Comparison of ENCODE assay signal across 10 mouse cellular contexts in genomic region chr8:10534619-10535286, GRCm38 (mm10).
DNase-seq lines count a peak whose midpoint lies in the region; ATAC-seq and TF ChIP-seq lines count a peak whose summit lies in the region.
"Had no signal": no experiment of that assay in that cellular context is flagged by ENCODE, and none has a peak within 500 bp of the region (broad histone marks: within the 10 kb centered on the region; RNA-seq: fewer than 3 reads in every experiment).

No protein-coding gene starts in this region.

- no peak overlapping the region for H3K9ac ChIP-seq in midbrain, postnatal 0 days (replicated peaks; ENCODE audit: low read length, poor library complexity, severe bottlenecking)
- H3K9ac ChIP-seq: intestine, embryonic 15.5 days had no signal

- no peak overlapping the region for H3K4me2 ChIP-seq in midbrain, postnatal 0 days (ENCODE audit: low read depth, low read length, poor library complexity, severe bottlenecking)
- H3K4me2 ChIP-seq: intestine, embryonic 15.5 days had no signal

- TF ChIP-seq CTCF in midbrain, postnatal 0 days (IDR thresholded peaks at IDR 0.05), result no peak

- ATAC-seq in frontal cortex, adult (ENCODE audit: low TSS enrichment), result peak; percentile 90
- peak; percentile 71; the same call in 1 of the 2 replicates for ATAC-seq in midbrain, postnatal 0 days (ENCODE audit: low FRiP score)
- ATAC-seq in erythroblast, adult 5-6 weeks (replicated peaks; ENCODE audit: low FRiP score, poor library complexity, severe bottlenecking), result no peak
- ATAC-seq: intestine, embryonic 15.5 days had no signal

- H3K27me3 ChIP-seq in midbrain, postnatal 0 days (ENCODE audit: insufficient read depth, low read length), result no peaks in the 10 kb centered on the region
- H3K27me3 ChIP-seq: intestine, embryonic 15.5 days had no signal

- H3K4me1 ChIP-seq in midbrain, postnatal 0 days (ENCODE audit: insufficient read depth, low read length), result no peaks in the 10 kb centered on the region
- H3K4me1 ChIP-seq: intestine, embryonic 15.5 days had no signal

- H3K27ac ChIP-seq in midbrain, postnatal 0 days (ENCODE audit: low read depth, low read length), result no peak overlapping the region
- H3K27ac ChIP-seq: intestine, embryonic 15.5 days; macrophage had no signal

- H3K4me3 ChIP-seq in midbrain, postnatal 0 days (ENCODE audit: low read depth, low read length), result no peak overlapping the region
- H3K4me3 ChIP-seq: intestine, embryonic 15.5 days had no signal

- H3K36me3 ChIP-seq in midbrain, postnatal 0 days (ENCODE audit: insufficient read depth, low read length), result peaks cover 5% of the 10 kb centered on the region; the same call in 1 of the 2 replicates
- H3K36me3 ChIP-seq: intestine, embryonic 15.5 days had no signal

- DNase-seq in frontal cortex, postnatal 25 days (ENCODE audit: low spot score in 2 of 2), result no peak
- DNase-seq in 3T3-L1 (ENCODE audit: low read depth, low spot score), result peak; percentile 92
- peak; percentile 40 to 46 for DNase-seq in frontal cortex, postnatal 10 days (ENCODE audit: low spot score in 2 of 2)
- DNase-seq in midbrain, postnatal 0 days (ENCODE audit: low spot score), result peak; percentile 23
- no peak for DNase-seq in urinary bladder, postnatal 25 days (ENCODE audit: low spot score)
- no peak for DNase-seq in cerebellum, adult 18-20 months

- H3K9me3 ChIP-seq in midbrain, postnatal 0 days (ENCODE audit: low read length), result no peaks in the 10 kb centered on the region
- H3K9me3 ChIP-seq: intestine, embryonic 15.5 days had no signal

- WGBS in midbrain, postnatal 0 days, result 36% methylated on average over 16 of the region's 16 CpGs

Comparison
In these comparisons a context has a peak if more than half of its experiments do, and no peak if none do; other contexts are left out.
1. DNase-seq: peak in 3T3-L1 (single experiment), frontal cortex, postnatal 10 days (2 of 2) and midbrain, postnatal 0 days (single experiment); none in frontal cortex, postnatal 25 days (0 of 2), urinary bladder, postnatal 25 days (single experiment) and cerebellum, adult 18-20 months (0 of 2).